Mouse (Mus musculus): ENCODE measurements at regions not wholly inside any gene's neighbourhood (a gene's known extent, or its start where the extent isn't known, plus 50 kb on each side); places are given as distances from the start of the nearest gene placed in this dataset.

DNA sequence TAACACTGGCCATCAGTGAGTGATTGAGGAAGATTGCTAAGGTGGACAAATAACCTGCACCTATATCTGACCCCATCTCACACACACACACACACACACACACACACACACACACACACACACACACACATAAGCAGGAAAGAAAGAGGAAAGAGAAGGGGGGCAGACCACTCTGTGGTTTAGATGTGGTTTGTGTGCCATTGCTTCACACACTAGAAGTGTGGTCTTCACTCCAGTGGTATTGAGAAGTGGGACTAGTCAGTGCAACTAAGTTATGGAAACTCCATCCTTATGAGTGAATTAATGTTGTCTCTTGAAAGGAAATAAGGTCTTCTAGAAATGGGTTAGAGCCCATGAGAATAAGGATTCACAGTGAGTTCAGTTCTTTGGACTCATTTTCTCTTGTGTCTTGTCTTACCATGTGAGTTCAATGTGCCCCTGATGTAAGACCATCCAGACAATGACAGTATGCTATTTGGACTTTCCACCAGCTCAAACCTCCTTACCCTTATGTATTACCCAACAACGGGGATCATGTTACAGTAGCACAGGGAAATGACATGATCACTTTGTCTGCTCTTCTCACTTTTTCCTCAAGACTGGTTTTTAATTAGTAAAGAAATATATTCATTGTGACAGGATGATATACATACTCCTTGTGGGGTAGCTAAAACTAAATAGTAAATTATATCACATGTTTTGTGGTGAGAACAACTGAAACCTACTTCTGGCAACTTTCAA, 88.7 kb downstream of the A730009L09Rik start:
- TF ChIP-seq POLR2A (IDR thresholded peaks at IDR 0.05; ENCODE audit: low read depth, low read length) (no peak), CTCF (IDR thresholded peaks at IDR 0.05; ENCODE audit: borderline replicate concordance, insufficient read depth, low read length) (no peak)
